Mouse (Mus musculus) cerebellum, adult (tissue): ENCODE measurements at regions not wholly inside any gene's neighbourhood (a gene's known extent, or its start where the extent isn't known, plus 50 kb on each side); places are given as distances from the start of the nearest gene placed in this dataset.

Experiments used
- ATAC-seq: cut with Nextera tagmentation; 2 replicates; pipeline ENCODE4 v1.9.2; 2017; ENCODE audit warnings: mild to moderate bottlenecking, moderate library complexity, mixed read lengths; ENCODE audit not compliant: insufficient number of reproducible peaks, low FRiP score, low TSS enrichment

GRCm38 (mm10) chr13:46350075-46350747 is 68.0 kb upstream of the Rbm24 start:
- peak; percentile 95 for ATAC-seq

GRCm38 (mm10) chr13:46355306-46355705 is 62.9 kb upstream of the Rbm24 start:
- no peak for ATAC-seq

DNA sequence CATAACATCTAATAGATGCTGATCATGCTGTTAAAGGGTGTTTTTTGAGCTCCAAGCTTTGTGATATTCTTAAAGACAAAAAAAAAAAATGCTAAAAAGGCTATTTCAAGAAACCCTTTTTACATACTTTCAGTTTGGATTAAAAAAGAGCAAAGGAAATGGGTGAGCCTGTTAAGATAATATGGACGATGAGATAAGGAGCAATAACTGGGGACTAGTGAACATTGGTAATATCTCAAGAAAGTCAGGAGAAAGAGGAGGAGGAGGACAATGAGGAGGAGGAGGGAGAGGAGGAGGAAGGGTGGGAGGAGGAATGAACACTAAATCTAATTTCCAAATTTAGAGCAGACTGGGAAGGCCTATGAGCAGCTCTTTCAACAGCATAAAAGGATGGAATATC is 62.3 kb upstream of the Rbm24 start:
- ATAC-seq: no peak

DNA sequence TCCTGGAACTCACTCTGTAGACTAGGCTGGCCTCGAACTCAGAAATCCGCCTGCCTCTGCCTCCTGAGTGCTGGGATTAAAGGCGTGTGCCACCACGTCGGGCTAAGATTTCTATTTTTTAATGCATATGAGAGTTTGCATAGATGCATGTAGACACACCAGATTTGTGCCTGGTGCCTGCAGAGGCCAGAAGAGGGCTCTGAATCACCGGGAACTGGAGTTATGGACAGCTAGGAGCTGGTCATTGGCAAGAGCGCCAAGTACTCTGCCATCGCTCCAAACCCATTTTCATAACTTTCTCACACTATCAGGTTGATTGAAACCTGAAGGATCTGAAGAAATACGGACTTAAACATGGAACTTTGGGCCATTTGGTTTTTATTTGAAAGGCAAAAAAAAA is 61.2 kb upstream of the Rbm24 start:
- no peak for ATAC-seq

DNA sequence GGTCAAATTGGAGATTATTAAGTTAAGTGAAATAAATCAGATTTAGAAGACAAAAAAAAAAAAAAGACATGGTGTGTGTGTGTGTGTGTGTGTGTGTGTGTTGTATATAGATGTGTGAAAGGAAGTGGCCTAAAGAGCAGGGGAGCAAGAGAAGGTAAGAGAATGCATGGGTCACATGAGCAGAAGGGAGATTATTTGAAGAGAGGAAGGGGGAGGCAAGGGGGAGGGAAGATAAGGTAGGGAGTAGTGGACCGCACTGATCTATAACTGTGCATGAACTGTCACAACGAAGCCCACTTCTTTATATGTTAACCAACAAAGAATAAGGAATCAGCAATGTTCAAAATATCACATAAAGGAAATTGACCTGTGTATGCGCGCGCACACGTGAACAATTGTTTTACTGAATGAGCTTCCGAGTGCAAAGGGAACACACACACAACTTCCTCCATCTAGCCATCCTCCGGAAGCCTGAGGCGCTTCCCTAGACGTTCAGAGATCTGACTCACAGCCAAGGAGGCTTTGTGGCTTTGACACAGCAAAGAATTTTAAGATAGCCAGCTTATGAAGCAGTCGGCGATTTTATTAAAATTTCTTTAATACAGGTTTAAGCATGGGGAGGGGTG is 57.6 kb upstream of the Rbm24 start:
- no peak for ATAC-seq

DNA sequence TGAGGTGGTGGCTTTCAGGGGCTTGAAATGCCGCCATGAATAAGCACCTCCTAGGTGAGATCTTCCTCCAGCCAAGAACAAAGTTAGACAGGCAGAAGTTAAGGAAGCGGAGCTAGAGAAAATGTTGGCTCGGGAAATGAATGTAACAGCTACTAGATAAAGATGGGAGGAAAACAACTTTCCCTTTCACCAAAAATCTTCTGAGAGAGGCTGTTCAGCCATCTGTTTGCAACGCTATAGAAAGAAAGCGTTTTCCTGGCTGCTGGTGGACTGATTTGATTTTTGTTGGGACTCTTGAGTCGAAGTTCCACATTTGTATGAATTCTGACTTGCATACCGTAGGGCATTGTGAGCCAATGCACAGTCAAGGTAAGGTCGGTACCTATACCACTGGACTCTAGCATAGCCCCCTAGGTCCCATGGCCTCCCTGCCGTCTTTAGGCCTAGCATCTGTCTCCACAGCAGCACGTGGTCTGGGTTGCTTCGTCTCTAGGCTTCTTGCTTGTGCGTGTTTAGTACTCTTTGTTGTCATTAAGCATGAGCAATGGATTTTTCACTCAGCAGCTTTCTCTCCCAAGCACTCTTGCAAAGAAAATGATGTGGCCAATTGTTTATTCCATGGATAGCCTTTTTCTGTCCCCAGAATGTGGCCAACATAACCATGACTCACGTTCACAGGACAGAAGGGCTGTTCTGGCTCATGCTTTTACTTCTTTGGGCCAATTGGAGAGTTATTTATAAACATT is 54.6 kb upstream of the Rbm24 start:
- no peak for ATAC-seq

- no peak for ATAC-seq
These were observed 53.9 kb upstream of the Rbm24 start for GRCm38 (mm10) chr13:46364202-46364912.

DNA sequence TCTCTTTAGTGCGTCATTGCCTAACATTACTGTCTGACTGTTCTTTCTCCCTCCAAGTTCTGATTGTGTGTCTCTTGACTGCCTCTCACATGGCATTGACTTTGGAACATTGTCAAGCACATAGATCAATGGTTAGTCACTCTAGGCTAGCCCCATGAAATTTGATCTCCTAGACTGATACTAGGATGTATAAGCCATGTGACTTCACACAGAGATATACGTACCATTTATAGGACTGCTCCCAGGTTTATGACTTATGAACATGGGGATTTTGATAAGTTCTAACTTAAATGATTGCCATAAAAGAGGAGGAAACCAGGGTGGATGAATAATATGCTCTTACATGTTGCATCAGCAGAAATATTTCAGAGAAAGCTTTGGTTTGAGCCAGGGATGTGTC is 52.9 kb upstream of the Rbm24 start:
- no peak for ATAC-seq
